Mouse (Mus musculus): ENCODE results near the gene Yaf2.

DNA sequence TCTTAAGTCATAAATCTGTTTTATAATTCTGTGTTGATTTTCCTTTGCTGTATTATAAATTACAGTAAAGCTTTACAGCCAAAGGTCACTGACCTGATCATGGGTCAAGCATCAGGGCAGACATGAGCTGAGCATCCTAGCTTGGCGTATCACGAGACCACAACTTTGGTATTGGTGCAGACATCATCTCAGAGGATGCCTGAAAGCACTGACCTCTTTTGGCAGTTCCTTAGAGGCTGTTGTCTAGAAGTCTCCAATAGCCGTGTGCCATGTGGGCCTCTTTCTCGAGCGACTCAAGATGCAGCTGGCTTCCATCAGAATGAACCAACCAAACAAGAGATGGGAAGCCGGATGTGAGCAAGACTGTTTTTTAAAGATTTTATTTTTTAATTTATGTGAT, 28.8 kb upstream of the Yaf2 start:
- no peak for TF ChIP-seq TAL1 (conservative IDR thresholded peaks at IDR 0.05; ENCODE audit: low read depth, low read length)
- no peak for TF ChIP-seq CTCF (IDR thresholded peaks at IDR 0.05; ENCODE audit: low read depth, low read length)
- no peak for TF ChIP-seq GATA1 (IDR thresholded peaks at IDR 0.05; ENCODE audit: borderline replicate concordance, low read length)
- TF ChIP-seq POLR2AphosphoS5 (IDR thresholded peaks at IDR 0.05; ENCODE audit: insufficient replicate concordance, low read depth, low read length) = no peak
- no peak for TF ChIP-seq GATA2 (IDR thresholded peaks at IDR 0.05; ENCODE audit: borderline replicate concordance, low read depth, low read length)

Measured in G1E (cell line).